Mouse (Mus musculus) myocyte (in vitro differentiated cells): ENCODE measurements around the gene Gramd2.

Experiments used
- E2F4 ChIP-seq: IDR thresholded peaks from one replicate; pipeline ENCODE4 v1.6.1; 2011; ENCODE audit warnings: mild to moderate bottlenecking, control low read depth, moderate library complexity; ENCODE audit not compliant: insufficient read depth
- MAX ChIP-seq: IDR thresholded peaks from one replicate; pipeline ENCODE4 v1.6.1; 2011; ENCODE audit warnings: low read depth, mild to moderate bottlenecking, control low read depth
- MYOD1 ChIP-seq, 3 experiments: IDR thresholded peaks; one replicate each; pipeline ENCODE4 v1.6.1; 2011; ENCODE audit warnings: control low read depth in 2 of 3, low read depth in 2 of 3, mild to moderate bottlenecking in 2 of 3, moderate library complexity in 1 of 3; ENCODE audit not compliant: insufficient read length in 2 of 3, control insufficient read depth in 1 of 3
- POLR2A ChIP-seq: IDR thresholded peaks from one replicate; pipeline ENCODE4 v1.6.1; 2011; ENCODE audit warnings: low read depth, mild to moderate bottlenecking, control low read depth, moderate library complexity; ENCODE audit not compliant: insufficient read length
- POLR2AphosphoS2 ChIP-seq: IDR thresholded peaks from one replicate; pipeline ENCODE4 v1.6.1; 2011; ENCODE audit warnings: low read depth, control low read depth; ENCODE audit not compliant: insufficient read length
- REST ChIP-seq: IDR thresholded peaks from one replicate; pipeline ENCODE4 v1.6.1; 2011; ENCODE audit warnings: mild to moderate bottlenecking, control low read depth, moderate library complexity; ENCODE audit not compliant: insufficient read depth, insufficient read length

- TF ChIP-seq MAX (no peak), POLR2A (no peak), MYOD1 (IDR thresholded peaks at IDR 0.05; ENCODE audit: control insufficient read depth in 1 of 3, insufficient read length in 2 of 3, low read depth in 2 of 3) (no peak), REST (no peak), POLR2AphosphoS2 (no peak), E2F4 (no peak)
These were observed 16.7 kb upstream of the Gramd2 start for GRCm38 (mm10) chr9:59663226-59663625.
